Mouse (Mus musculus) cerebellum, adult 8-10 months (tissue): ENCODE measurements around the gene Ctdsp1.
A peak's percentile ranks its signal among the peaks of the same experiment; 100 is the strongest.

Experiments used
- DNase-seq: peaks from one replicate; pipeline ENCODE4 v3.0.0; 2022

Ctdsp1 gene

GRCm38 (mm10) chr1:74379058-74379504, 12.2 kb upstream of the Ctdsp1 start:
- no peak for DNase-seq

- DNase-seq: no peak
These were observed 10.8 kb upstream of the Ctdsp1 start for GRCm38 (mm10) chr1:74380484-74380883.

DNA sequence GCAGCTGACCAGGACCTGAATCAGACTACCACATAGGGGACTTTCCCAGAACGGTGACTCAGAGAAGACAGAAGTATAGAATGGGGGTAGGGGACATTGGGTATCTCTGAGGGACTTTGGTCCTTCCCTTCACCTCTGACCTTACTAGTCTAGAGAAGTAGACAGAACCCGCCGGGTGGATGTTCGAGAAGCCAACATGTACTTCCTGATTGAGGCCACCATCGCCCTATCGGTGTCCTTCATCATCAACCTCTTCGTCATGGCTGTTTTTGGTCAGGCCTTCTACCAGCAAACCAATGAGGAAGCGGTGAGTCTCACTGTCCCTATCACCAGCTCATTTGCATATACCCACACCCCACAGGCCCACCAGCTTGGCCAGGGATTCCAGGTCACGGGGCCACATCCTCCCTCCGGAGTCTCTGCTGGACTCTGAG, 9.7 kb upstream of the Ctdsp1 start:
- no peak for DNase-seq

DNA sequence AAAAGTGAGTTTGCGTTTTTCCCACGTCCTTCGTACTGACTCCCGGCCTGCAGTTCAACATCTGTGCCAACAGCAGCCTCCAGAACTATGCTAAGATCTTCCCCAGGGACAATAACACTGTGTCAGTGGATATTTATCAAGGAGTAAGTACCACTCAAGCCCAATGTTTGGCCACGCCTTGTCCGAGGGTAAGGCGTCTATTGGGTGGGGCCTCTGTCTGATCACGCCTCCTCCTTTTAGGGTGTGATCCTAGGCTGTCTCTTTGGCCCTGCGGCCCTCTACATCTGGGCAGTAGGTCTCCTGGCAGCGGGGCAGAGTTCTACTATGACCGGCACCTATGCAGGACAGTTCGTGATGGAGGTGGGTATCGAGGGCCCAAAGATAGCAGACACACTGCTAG, 7.9 kb upstream of the Ctdsp1 start:
- DNase-seq: no peak

DNA sequence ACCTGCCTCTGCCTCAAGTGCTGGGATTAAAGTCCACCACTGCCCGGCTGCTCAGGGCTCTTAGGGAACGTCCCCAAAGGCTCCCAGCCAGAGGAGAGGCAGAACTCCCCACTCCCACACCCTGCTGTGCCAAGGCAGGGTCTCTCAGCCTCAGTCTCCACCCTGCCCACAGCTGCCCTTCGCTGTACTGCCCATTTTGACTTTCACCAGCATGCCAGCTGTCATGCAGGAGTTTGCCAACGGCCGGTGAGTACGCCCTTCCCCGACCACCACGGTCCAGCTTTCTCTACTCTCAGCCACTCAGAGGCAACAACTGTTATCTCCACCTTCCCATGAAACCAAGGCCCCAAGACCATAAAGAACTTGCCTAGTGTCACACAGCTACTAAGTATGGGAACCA, 6.8 kb upstream of the Ctdsp1 start:
- no peak for DNase-seq

DNA sequence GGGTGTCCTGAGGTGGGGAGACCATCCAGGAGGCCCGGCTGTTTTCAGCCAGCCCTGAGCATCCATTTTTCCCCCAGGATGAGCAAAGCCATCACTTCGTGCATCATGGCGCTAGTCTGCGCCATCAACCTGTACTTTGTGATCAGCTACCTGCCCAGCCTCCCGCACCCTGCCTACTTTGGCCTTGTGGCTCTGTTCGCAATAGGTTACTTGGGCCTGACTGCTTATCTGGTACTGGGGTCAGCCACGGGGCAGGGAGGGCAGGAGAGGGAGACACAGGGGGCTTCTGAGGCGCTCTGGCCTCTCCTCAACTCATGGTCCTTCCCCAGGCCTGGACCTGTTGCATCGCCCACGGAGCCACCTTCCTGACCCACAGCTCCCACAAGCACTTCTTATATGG, 6.2 kb upstream of the Ctdsp1 start:
- DNase-seq: no peak

- no peak for DNase-seq
These were observed 5.8 kb upstream of the Ctdsp1 start for GRCm38 (mm10) chr1:74385531-74385930.

GRCm38 (mm10) chr1:74386363-74386713, 5.0 kb upstream of the Ctdsp1 start:
- no peak for DNase-seq

- DNase-seq: peak; percentile 95
These were observed 4.5 kb upstream of the Ctdsp1 start for GRCm38 (mm10) chr1:74386714-74387385.

- DNase-seq: peak; percentile 36
These were observed 3.8 kb upstream of the Ctdsp1 start for GRCm38 (mm10) chr1:74387386-74387988.

GRCm38 (mm10) chr1:74388398-74388920, 2.9 kb upstream of the Ctdsp1 start:
- DNase-seq: no peak

DNA sequence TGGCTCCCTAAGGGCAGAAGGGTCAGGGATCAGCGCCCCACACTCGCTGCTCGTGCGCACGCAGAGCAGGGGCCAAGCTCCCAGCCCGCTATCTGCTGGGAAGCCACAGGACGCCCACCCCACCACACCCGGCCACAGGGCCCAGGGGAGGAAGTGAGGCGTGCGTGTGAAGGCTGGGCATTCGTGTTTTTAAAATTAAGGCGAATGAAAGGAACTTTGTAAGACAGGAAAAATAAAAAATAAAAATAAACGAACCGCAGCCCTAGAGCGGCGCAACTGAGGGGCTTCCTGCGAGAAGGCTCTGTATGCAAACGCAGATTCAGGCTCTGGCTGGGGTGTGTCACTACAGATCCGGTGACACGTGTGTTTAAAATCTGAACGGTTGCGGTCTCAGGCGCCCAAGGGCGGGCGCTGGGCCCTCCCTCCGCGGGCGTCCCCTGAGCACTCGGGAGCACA, 1.4 kb upstream of the Ctdsp1 start:
- peak; percentile 14 for DNase-seq

- peak; percentile 64 for DNase-seq
These were observed 912 bp upstream of the Ctdsp1 start for GRCm38 (mm10) chr1:74390287-74390906.

DNA sequence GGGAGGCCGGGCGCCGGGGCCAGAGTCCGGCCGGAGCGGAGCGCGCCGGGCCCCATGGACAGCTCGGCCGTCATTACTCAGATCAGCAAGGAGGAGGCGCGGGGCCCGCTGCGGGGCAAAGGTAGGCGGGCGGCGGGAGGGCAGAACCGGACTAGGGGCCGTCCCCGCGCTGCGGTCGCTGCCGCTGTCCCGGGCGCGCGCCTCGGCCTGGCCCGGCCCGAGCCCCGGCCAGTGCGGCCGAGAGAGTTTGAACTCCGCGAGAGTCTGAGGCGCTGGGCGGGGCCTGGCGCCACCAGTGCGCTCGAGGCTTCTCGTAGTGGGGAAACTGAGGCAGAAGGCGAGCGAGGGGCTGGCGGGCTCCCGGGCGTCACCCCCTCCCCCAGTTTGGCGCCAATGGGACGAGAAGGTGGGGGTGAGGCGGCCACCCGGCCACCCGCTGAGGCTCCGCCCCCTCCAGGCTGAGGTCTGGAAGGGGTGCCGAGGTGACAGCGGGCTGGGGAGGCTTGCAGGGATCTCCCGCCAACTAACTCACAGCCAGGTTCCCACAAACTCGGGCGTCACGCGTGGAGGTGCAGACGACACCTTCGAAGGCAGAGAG, 634 bp downstream of the Ctdsp1 start:
- DNase-seq: peak; percentile 68

DNA sequence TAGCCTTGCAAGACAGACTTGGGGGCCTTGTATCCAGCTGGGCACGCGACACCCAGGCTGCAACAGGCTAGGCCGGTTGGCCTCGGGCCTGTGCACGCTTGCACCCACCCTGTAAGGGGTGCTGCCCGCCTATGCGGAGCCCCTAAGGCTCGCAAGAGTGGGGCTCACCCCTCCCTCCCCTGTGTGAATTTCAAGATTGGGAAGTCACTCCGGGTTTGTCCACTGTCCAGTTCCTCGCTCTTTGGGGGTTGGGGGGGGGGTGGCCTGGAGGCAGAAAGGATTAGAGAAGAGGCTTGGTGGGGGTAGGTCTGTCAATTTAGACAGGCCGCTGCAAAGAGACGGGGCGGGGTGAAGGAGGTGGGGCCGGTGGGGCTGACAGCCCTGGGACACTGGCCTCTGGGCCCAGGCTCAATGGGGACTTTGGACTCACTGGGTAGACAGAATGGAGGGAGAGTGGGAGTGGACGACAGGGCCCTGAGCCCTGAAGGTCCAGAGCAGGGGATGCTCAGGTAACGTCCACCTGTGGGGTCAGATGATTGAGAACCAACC, 1.2 kb downstream of the Ctdsp1 start:
- DNase-seq: peak; percentile 30

DNA sequence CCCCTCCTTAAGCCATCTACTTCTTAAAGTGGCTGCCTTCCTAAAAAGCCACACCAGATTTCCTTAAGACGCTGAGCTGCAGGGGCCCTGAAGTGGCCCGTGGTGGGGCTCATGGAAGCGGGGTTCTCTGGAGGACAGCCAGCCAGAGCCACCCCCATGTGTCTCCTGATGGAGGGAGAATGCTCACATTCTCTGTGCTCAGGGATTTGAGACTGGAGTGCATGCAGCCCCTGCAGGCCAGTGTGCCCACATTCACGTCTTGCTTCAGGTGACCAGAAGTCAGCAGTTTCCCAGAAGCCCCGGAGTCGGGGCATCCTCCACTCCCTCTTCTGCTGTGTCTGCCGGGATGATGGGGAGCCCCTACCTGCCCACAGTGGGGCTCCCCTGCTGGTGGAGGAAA, 1.7 kb downstream of the Ctdsp1 start:
- DNase-seq: peak; percentile 37

DNA sequence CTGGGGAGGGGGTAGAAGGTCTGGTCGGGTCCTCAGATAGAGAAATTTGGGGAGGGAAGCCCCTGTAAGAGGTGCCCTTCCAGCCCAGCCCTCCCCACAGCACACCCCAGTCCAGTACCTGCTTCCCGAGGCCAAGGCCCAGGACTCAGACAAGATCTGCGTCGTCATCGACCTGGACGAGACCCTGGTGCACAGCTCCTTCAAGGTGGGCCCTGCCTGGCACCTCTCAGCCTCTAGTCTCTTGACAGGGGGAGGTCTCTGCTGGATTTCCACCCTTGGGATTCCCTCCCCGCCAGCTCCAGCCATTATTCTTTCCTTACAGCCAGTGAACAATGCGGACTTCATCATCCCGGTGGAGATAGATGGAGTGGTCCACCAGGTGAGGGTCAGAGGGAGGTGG, 2.4 kb downstream of the Ctdsp1 start:
- peak; percentile 27 for DNase-seq

- peak; percentile 20 for DNase-seq
These were observed 3.0 kb downstream of the Ctdsp1 start for GRCm38 (mm10) chr1:74394311-74394710.

DNA sequence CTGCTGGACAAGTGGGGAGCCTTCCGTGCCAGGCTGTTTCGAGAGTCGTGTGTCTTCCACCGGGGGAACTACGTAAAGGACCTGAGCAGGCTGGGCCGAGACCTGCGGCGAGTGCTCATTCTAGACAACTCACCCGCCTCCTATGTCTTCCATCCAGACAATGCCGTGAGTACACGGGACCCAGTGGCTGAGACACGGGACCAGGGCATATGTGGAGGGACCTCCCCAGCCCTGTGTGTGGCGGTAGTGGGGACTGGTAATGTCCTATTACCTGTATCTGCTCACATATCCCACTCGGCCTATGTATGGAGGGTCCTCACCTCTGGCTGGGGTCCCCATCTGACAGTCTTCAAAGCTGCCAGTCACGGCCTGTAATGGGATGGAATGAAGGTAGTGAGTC, 3.5 kb downstream of the Ctdsp1 start:
- DNase-seq: peak; percentile 12

GRCm38 (mm10) chr1:74395290-74395689, 4.0 kb downstream of the Ctdsp1 start:
- peak; percentile 17 for DNase-seq

DNA sequence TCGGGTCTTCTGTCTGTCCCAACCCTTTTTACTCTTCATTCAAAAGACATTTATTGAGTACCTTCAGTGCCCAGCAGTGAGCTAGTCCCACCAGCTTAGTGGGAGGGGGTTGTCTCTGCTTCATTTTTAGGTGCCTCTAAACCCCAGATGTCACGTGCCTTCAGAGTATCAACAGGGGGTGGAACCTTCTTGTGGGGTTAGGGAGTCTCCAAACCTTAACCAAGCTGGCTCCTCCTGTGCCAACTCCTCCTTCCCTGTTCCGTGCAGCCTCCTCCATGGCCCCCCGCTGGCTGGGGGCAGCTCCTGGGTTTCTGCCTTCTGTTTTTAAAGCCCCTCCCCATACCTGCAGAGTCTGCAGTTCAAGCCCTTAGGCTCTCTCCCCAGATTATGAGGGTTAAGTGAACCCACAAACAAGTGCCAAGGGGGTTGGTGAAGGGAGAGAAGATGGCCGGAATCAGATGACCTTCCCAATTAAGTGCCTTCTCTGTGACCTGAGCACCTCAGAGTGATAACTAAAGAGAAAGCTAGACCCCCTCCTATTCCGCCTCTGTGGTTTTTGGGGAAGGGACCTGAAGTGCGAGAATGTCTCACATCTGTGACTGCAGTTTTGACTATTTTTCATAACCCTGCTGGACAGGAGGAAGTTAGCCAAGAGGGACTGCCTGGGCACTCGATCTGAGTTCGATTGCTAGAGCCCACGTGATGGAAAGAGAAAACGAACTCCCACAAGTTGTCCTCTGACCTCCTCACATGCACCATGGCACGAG, 5.3 kb downstream of the Ctdsp1 start:
- peak; percentile 19 for DNase-seq

- peak; percentile 96 for DNase-seq
These were observed 6.1 kb downstream of the Ctdsp1 start for GRCm38 (mm10) chr1:74397268-74397918.
